Mouse (Mus musculus) spleen, adult 18-20 months (tissue): Measurements from ENCODE around the gene Rbck1.

Experiments
- DNase-seq, 2 experiments: peaks; one replicate each; pipeline ENCODE4 v3.0.0; 2022; ENCODE audit warnings: mixed read lengths in 2 of 2

The Rbck1 gene

GRCm38 (mm10) chr2:152343329-152344213, 11.1 kb upstream of the Rbck1 start, which contains the start of gene Trib3:
Gene Trib3 (minus strand): TSS chr2:152344032.
- peak; percentile 69 to 79 for DNase-seq

GRCm38 (mm10) chr2:152339631-152340179, 7.3 kb upstream of the Rbck1 start:
- no peak for DNase-seq

GRCm38 (mm10) chr2:152338319-152338718, 5.9 kb upstream of the Rbck1 start:
- no peak for DNase-seq

GRCm38 (mm10) chr2:152337591-152338212, 5.2 kb upstream of the Rbck1 start:
- DNase-seq, result no peak

- no peak for DNase-seq
These were observed 4.4 kb upstream of the Rbck1 start for GRCm38 (mm10) chr2:152336856-152337255.

- DNase-seq, result no peak
These were observed 2.9 kb upstream of the Rbck1 start for GRCm38 (mm10) chr2:152335289-152335820.

GRCm38 (mm10) chr2:152333345-152334006, 1.0 kb upstream of the Rbck1 start:
- no peak for DNase-seq

GRCm38 (mm10) chr2:152330858-152331423, 1.5 kb downstream of the Rbck1 start:
- DNase-seq, result no peak

- DNase-seq, result no peak
These were observed 4.5 kb downstream of the Rbck1 start for GRCm38 (mm10) chr2:152327980-152328379.

GRCm38 (mm10) chr2:152326654-152327053, 5.8 kb downstream of the Rbck1 start:
- DNase-seq, result no peak

- DNase-seq, result no peak
These were observed 6.3 kb downstream of the Rbck1 start for GRCm38 (mm10) chr2:152326157-152326556.

- no peak for DNase-seq
These were observed 7.6 kb downstream of the Rbck1 start for GRCm38 (mm10) chr2:152324842-152325241.

- DNase-seq, result no peak
These were observed 8.5 kb downstream of the Rbck1 start for GRCm38 (mm10) chr2:152323971-152324370.

- no peak for DNase-seq
These were observed 10.3 kb downstream of the Rbck1 start for GRCm38 (mm10) chr2:152322198-152322597.

- DNase-seq, result no peak
These were observed 10.9 kb downstream of the Rbck1 start for GRCm38 (mm10) chr2:152321558-152321957.

- DNase-seq, result no peak
These were observed 15.4 kb downstream of the Rbck1 start for GRCm38 (mm10) chr2:152317054-152317453.

- DNase-seq, result no peak
These were observed 18.5 kb downstream of the Rbck1 start for GRCm38 (mm10) chr2:152313926-152314325.

- DNase-seq, result no peak
These were observed 19.5 kb downstream of the Rbck1 start for GRCm38 (mm10) chr2:152312996-152313395.

GRCm38 (mm10) chr2:152307186-152307585, 25.3 kb downstream of the Rbck1 start:
- no peak for DNase-seq

GRCm38 (mm10) chr2:152305480-152305879, 27.0 kb downstream of the Rbck1 start:
- no peak for DNase-seq

- no peak for DNase-seq
These were observed 28.7 kb downstream of the Rbck1 start for GRCm38 (mm10) chr2:152303781-152304180.

GRCm38 (mm10) chr2:152302862-152303261, 29.6 kb downstream of the Rbck1 start:
- DNase-seq, result no peak

- no peak for DNase-seq
These were observed 37.9 kb downstream of the Rbck1 start for GRCm38 (mm10) chr2:152294541-152294940.
